Mouse (Mus musculus) forelimb bud, embryonic 11.5 days (tissue): ENCODE data around the gene Furin.

Experiments used
- DNase-seq: peaks from one replicate; pipeline ENCODE4 v3.0.0-alpha.2; 2012; ENCODE audit warnings: low read depth, low spot score

Furin gene

DNA sequence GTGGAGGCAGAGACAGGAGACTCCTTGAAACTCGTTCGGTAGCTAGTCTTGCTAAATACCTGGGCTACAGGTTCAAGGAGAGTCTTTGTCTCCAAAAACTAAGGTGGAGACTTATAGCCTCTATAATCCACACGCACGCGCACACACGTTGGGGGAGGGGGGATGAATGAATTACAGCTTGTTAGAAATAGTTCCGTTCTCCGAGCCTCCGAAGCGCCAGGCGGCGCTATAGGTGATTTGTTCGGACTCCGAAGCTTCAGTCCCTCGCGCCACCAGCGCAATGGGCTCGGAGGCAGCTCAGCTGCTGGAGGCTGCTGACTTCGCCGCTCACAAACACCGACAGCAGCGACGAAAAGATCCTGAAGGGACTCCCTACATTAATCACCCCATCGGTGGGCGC, 62.4 kb downstream of the Furin start, which contains the start of gene Hddc3:
Gene Hddc3 (plus strand): TSS at position 247 of the 400 bp plus-strand sequence.
- peak; percentile 99 for DNase-seq

DNA sequence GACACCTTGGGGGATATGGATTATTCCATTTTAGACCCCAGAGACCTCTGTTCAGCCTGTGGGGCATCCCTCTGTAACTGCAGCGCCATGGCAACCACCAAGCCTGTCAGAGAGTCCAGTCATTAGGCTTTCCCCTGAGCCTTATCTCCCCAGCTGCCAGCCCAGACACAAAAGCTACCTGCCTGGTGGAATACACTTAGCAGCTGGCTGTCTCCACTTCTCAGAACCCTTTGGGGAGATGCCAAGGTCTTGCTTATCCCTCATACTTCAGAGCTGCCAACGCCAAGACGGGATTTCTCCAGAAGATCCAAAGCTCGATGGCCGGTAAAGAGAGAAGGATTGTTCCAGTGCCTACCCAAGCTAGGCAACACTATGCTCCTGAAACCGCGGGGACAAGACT, 63.4 kb downstream of the Furin start:
- no peak for DNase-seq

DNA sequence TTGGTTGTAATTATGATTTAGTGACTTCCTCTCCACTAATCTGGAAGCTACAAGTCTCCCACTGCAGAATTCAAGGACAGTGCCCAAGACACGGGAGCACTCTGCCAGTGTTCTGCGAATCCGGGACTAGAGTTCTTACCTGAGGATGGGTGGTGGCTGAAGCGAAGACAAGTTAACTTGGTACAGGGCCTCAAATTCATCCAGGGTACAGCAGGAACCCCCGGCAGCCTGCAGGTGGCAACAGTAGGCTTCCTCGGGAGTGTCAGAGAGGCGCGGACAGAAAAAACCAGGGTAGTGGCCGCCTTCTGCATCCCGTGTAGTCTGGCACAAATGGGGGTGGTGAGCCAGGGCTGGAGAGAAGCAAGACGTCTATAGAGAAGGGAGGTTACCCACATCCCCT, 64.4 kb downstream of the Furin start, which contains the start of gene Unc45a:
Gene Unc45a (minus strand): TSS at position 213 of the 400 bp plus-strand sequence.
- DNase-seq = peak; percentile 76

DNA sequence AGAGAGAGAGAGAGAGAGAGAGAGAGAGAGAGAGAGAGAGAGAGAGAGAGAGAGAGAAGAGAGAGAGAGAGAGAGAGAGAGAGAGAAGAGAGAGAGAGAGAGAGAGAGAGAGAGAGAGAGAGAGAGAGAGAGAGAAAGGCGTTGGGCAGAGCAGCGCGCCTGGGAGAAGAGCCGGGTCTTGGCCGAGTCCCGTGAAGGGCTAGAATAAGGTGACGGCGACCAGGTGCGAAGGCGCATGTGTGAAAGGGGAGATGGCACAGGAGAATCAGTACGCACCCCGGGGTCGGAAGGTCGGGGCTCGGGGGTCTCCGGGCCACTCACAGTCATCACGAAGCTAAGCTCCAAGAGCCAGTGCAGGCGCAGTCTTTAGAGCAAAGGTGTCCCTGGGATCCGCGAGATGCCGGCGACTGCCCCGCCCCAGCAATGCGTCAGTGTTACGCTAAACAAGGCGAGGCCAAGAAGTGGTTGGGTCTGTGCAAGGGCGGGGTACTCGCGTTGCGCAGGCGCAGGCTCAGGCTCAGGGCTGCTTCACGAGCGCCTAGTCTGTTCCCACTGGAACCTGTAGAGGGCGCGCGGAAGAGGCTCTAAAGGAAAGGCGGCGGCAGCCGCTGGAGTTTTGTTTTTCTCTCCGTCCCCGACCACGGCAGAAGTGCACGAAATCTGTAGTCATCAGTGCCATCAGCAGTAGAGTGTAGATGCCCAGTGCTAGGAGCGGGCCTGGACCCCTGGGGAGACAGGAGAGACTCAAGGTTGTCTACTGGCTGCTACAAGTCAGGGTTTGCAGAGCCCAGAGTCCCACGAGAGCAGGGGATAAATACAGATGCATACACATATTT, 65.2 kb downstream of the Furin start:
- peak; percentile 96 for DNase-seq

DNA sequence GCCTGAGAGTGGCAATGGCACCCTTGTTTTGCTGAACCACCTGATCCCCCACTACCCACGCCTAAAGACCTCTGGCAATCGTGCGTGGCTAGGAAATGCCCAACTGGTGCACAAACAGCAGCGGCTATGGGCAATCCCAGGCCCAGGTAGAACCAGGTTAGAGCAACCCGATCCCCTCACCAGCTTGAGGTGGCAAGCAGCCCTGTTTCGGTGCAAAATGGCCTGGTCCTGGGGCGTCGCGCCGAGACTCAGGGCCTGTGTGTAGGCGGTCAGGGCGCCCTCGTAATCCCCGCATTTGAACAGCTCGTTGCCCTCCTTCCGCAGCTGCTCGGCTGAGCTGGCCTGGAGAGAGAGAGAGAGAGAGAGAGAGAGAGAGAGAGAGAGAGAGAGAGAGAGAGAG, 65.9 kb downstream of the Furin start:
- no peak for DNase-seq
